Mouse (Mus musculus): Measurements from ENCODE around the gene Sh2d3c. TPM values are rescaled to one million over a fixed set of nuclear protein-coding genes. Genes with fewer than 3 reads are reported as not detected.

The Sh2d3c gene
- total and polyA plus RNA-seq, 2 experiments from 2014 or later: 46.2 to 54.4 TPM

DNA sequence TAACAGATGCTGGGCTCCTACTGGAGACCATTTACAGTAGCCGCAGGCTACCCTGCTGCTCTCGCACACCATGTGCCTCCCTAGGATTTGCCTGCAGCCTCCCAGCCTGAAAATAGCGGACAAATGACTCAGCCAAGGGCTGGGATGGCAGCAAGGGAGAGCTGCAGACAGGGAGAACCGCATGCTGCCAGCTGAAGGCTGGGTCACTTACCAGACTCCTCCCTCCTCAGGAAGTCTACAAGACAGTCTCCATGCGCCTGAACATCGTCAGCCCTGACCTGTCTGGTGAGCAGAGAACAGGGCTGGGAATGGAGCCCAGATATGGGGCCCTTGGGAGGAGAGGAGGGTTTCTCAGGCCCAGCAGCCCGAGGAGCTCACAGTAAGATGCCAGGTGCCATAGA, 40.8 kb upstream of the Sh2d3c start:
- Histone ChIP-seq H3K4me3 (ENCODE audit: low read depth, low read length) (no peak overlapping the region), H3K27me3 (ENCODE audit: insufficient read depth, low read length) (no peaks in the 10 kb centered on the region), H3K4me2 (ENCODE audit: low read depth, low read length, poor library complexity, severe bottlenecking) (no peak overlapping the region), H3K4me1 (ENCODE audit: insufficient read depth, low read length) (no peaks in the 10 kb centered on the region), H3K9ac (replicated peaks; ENCODE audit: low read length, poor library complexity, severe bottlenecking) (no peak overlapping the region), H3K9me3 (ENCODE audit: low read length) (no peaks in the 10 kb centered on the region), H3K36me3 (ENCODE audit: insufficient read depth, low read length) (peaks cover 27% of the 10 kb centered on the region), H3K27ac (ENCODE audit: low read depth, low read length) (no peak overlapping the region)
- WGBS: 57% methylated on average over 7 of the region's 7 CpGs
- no peak for ATAC-seq (ENCODE audit: low FRiP score)
- no peak for DNase-seq (ENCODE audit: low spot score)
- no peak for TF ChIP-seq CTCF (IDR thresholded peaks at IDR 0.05)

DNA sequence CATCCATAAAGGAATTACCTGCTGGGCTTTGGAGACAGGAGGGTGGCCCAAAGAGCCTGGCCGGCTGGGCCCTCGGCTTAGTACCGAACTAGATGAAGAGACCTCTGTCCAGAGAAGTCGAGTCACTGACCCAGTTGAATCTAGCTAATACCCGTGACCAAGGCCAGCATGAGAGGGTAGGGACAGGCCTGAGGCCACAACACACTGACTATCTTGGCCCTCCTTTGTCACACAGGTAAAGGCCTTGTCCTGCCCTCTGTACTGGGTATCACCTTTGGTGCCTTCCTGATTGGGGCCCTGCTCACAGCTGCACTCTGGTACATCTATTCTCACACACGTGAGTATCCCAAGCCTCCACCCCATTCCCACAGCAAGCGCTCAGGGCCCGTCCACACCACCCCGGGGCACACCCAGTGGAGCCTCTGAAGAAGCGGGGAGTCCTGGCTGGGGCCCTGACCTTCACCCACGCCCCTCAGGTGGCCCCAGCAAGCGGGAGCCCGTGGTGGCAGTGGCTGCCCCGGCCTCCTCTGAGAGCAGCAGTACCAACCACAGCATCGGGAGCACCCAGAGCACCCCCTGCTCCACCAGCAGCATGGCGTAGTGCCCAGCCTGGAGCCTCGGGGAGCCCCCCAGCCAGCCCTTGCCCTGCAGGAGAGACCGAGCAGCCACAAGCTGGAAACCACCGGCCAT, 39.7 kb upstream of the Sh2d3c start:
- TF ChIP-seq CTCF (IDR thresholded peaks at IDR 0.05): no peak
- WGBS: 86% methylated on average over 19 of the region's 19 CpGs
- H3K9me3 ChIP-seq (ENCODE audit: low read length): no peaks in the 10 kb centered on the region
- no peaks in the 10 kb centered on the region for H3K27me3 ChIP-seq (ENCODE audit: insufficient read depth, low read length)
- H3K36me3 ChIP-seq (ENCODE audit: insufficient read depth, low read length): peaks cover 34% of the 10 kb centered on the region
- no peaks in the 10 kb centered on the region for H3K4me1 ChIP-seq (ENCODE audit: insufficient read depth, low read length)
- H3K27ac ChIP-seq (ENCODE audit: low read depth, low read length): no peak overlapping the region
- H3K4me2 ChIP-seq (ENCODE audit: low read depth, low read length, poor library complexity, severe bottlenecking): no peak overlapping the region
- no peak overlapping the region for H3K9ac ChIP-seq (replicated peaks; ENCODE audit: low read length, poor library complexity, severe bottlenecking)
- no peak overlapping the region for H3K4me3 ChIP-seq (ENCODE audit: low read depth, low read length)
- no peak for ATAC-seq (ENCODE audit: low FRiP score)
- no peak for DNase-seq (ENCODE audit: low spot score)

DNA sequence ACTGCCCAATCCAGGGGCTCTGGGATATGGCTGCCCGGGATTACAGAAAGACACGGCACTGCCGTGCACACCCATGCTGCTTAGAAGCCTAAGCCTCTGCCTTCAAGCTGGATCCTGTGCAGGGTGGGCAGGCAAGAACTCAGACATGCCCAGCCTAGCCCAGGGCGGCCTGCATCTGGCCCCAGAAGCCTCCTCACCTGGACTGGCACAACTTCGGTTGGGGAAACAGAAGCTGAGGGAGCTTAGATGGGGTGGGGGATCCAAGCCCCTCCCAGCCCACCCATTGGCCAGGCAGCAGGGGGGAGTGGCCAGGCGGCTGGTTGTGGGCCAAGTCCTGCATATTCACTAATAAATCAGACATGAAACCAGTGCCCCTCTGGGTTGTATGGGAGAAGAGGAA, 39.1 kb upstream of the Sh2d3c start:
- 65% methylated on average over 6 of the region's 6 CpGs for WGBS
- Histone ChIP-seq H3K4me3 (ENCODE audit: low read depth, low read length) (no peak overlapping the region), H3K4me1 (ENCODE audit: insufficient read depth, low read length) (no peaks in the 10 kb centered on the region), H3K27ac (ENCODE audit: low read depth, low read length) (no peak overlapping the region), H3K9ac (replicated peaks; ENCODE audit: low read length, poor library complexity, severe bottlenecking) (no peak overlapping the region), H3K36me3 (ENCODE audit: insufficient read depth, low read length) (peaks cover 39% of the 10 kb centered on the region), H3K27me3 (ENCODE audit: insufficient read depth, low read length) (no peaks in the 10 kb centered on the region), H3K4me2 (ENCODE audit: low read depth, low read length, poor library complexity, severe bottlenecking) (no peak overlapping the region), H3K9me3 (ENCODE audit: low read length) (no peaks in the 10 kb centered on the region)
- ATAC-seq (ENCODE audit: low FRiP score) (no peak), DNase-seq (ENCODE audit: low spot score) (no peak)
- TF ChIP-seq CTCF (IDR thresholded peaks at IDR 0.05): no peak

DNA sequence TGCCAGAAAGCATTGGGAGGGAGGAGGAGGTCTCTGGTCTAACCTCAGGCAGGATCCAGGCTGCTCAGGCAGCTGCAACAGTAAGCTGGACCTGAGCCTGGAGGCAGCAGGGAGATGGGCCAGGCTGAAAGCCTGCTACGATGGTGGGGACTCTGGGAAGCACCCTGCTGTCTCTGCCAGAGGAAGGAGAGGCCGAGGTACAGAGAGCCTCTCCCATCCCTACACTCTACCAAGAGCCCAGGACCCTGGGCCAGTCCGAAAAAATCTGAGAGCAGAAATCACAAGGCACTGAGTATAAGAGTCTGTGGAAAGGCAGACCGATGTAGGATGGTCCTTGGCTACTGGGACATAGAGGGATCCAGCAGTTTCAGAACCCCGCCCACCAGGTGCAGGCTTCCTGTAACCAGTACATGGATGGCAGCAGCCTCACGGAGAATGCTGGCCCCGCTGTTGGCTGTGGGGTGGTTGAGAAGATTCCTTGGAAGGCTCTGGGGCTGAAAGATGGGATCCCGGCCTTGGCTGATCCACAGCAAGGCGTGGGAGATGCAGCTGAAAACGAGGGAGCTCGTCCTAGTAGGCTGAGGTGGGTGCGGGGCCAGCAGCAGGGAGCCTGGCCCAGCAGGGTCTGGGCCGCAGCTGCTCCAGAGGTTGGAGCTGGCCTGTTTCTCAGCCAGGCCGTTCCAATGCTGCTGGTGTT, 38.0 kb upstream of the Sh2d3c start:
- peaks cover 50% of the 10 kb centered on the region for H3K36me3 ChIP-seq (ENCODE audit: insufficient read depth, low read length)
- no peaks in the 10 kb centered on the region for H3K9me3 ChIP-seq (ENCODE audit: low read length)
- H3K4me3 ChIP-seq (ENCODE audit: low read depth, low read length): no peak overlapping the region
- DNase-seq (ENCODE audit: low spot score): no peak
- TF ChIP-seq CTCF (IDR thresholded peaks at IDR 0.05): no peak
- H3K4me1 ChIP-seq (ENCODE audit: insufficient read depth, low read length): no peaks in the 10 kb centered on the region
- no peak overlapping the region for H3K27ac ChIP-seq (ENCODE audit: low read depth, low read length)
- no peak overlapping the region for H3K9ac ChIP-seq (replicated peaks; ENCODE audit: low read length, poor library complexity, severe bottlenecking)
- no peak overlapping the region for H3K4me2 ChIP-seq (ENCODE audit: low read depth, low read length, poor library complexity, severe bottlenecking)
- WGBS: 80% methylated on average over 14 of the region's 14 CpGs
- no peaks in the 10 kb centered on the region for H3K27me3 ChIP-seq (ENCODE audit: insufficient read depth, low read length)
- no peak for ATAC-seq (ENCODE audit: low FRiP score)

DNA sequence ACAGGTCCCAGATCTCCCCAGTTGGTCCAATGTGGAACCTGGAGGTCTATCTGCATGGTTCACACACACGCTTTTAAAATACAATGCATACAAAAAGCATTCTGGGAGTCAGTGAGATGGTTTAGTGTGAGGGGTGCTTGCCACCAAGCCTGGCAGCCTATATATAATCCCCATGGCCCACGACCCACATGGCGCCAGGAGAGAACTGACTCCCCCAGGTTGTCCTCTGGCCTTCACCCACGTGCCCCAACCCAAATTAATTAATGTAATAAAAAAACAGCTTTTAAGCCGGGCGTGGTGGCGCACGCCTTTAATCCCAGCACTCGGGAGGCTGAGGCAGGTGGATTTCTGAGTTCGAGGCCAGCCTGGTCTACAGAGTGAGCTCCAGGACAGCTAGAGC, 37.2 kb upstream of the Sh2d3c start:
- Histone ChIP-seq H3K4me2 (ENCODE audit: low read depth, low read length, poor library complexity, severe bottlenecking) (no peak overlapping the region), H3K4me3 (ENCODE audit: low read depth, low read length) (no peak overlapping the region), H3K27me3 (ENCODE audit: insufficient read depth, low read length) (no peaks in the 10 kb centered on the region), H3K4me1 (ENCODE audit: insufficient read depth, low read length) (no peaks in the 10 kb centered on the region), H3K36me3 (ENCODE audit: insufficient read depth, low read length) (peaks cover 50% of the 10 kb centered on the region), H3K9me3 (ENCODE audit: low read length) (no peaks in the 10 kb centered on the region), H3K9ac (replicated peaks; ENCODE audit: low read length, poor library complexity, severe bottlenecking) (no peak overlapping the region), H3K27ac (ENCODE audit: low read depth, low read length) (no peak overlapping the region)
- no peak for TF ChIP-seq CTCF (IDR thresholded peaks at IDR 0.05)
- 91% methylated on average over 10 of the region's 10 CpGs for WGBS
- DNase-seq (ENCODE audit: low spot score): no peak
- ATAC-seq (ENCODE audit: low FRiP score): no peak

DNA sequence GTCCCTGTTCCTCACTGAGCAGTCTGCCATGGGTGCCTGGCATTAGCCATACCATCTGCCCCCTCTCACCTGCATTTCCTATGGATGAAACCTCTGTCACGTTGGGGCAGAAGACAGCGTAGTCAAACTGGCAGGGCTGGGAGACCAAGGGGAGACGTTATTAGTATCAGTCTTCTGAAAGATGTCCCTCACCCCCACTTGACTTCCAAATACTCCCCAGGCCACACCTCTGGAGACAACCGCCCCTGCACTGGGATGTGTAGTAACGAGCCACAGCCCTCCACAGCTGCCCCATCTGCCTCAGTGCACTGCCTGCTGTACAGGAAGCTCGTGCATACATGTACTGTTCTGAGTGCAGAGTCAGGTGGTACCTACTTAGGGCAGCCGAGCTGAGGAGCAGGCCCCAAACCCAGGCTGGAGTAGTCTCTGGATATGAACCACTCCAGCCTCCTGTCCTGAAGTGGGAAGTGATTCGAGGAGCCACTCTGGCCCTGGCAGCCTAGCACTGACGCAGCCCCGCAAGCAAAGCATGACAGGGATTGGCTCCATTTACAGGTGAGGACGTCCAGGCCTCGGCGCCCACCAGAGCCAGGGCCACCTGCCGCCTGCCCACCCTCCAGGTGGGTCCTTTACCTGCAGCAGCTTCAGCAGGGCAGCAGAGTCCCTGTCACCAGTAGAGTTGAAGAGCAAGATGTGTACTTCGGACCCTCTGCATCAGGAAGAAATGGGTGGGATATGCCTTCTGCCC, 36.0 kb upstream of the Sh2d3c start:
- Histone ChIP-seq H3K36me3 (ENCODE audit: insufficient read depth, low read length) (peaks cover 50% of the 10 kb centered on the region), H3K9ac (replicated peaks; ENCODE audit: low read length, poor library complexity, severe bottlenecking) (0 out of 2 replicates have a peak overlapping the region, but pooled peaks have one; percentile 1), H3K4me1 (ENCODE audit: insufficient read depth, low read length) (0 out of 2 replicates have a peak, but pooled peaks cover 3% of the 10 kb centered on the region), H3K27ac (ENCODE audit: low read depth, low read length) (no peak overlapping the region), H3K9me3 (ENCODE audit: low read length) (no peaks in the 10 kb centered on the region), H3K27me3 (ENCODE audit: insufficient read depth, low read length) (no peaks in the 10 kb centered on the region), H3K4me3 (ENCODE audit: low read depth, low read length) (no peak overlapping the region), H3K4me2 (ENCODE audit: low read depth, low read length, poor library complexity, severe bottlenecking) (no peak overlapping the region)
- TF ChIP-seq CTCF (IDR thresholded peaks at IDR 0.05): no peak
- WGBS: 91% methylated on average over 15 of the region's 15 CpGs
- ATAC-seq (ENCODE audit: low FRiP score): no peak
- no peak for DNase-seq (ENCODE audit: low spot score)
